Mouse (Mus musculus) layer of hippocampus, adult 2 months (tissue): ENCODE measurements around the gene Itga7. TPM values are rescaled to one million over a fixed set of nuclear protein-coding genes. Genes with fewer than 3 reads are reported as not detected.

Experiments
- DNase-seq, 2 experiments: peaks; one replicate each; pipeline ENCODE4 v3.0.0; 2022; ENCODE audit warnings: low spot score in 2 of 2
- H3K27ac ChIP-seq: fragments of 200-600 bp; 2 replicates; pipeline ENCODE4 v1.8.1; 2022
- H3K4me3 ChIP-seq: fragments of 200-600 bp; 2 replicates; pipeline ENCODE4 v1.8.1; 2022; ENCODE audit warnings: mild to moderate bottlenecking
- CTCF ChIP-seq: fragments of 200-600 bp; conservative IDR thresholded peaks from 2 replicates; pipeline ENCODE4 v1.8.1; 2022; ENCODE audit warnings: antibody characterized with exemption, mild to moderate bottlenecking, moderate library complexity
- total RNA-seq, 2 experiments: library from RNA; stranded (reverse); gene quantifications; 2 replicates each; pipeline ENCODE4 v1.2.3; 2021

Itga7 gene
- total RNA-seq, 2 experiments from 2014 or later: 39.5 to 42.9 TPM

GRCm38 (mm10) chr10:128915550-128915949, 18.1 kb upstream of the Itga7 start:
- TF ChIP-seq CTCF: peak; percentile 63
- Histone ChIP-seq H3K27ac (no peak overlapping the region), H3K4me3 (no peak overlapping the region)
- DNase-seq: no peak

- no peak overlapping the region for H3K4me3 ChIP-seq
- TF ChIP-seq CTCF: no peak
- no peak for DNase-seq
- H3K27ac ChIP-seq: 0 out of 2 replicates have a peak overlapping the region, but pooled peaks have one; percentile 24
Observed at GRCm38 (mm10) chr10:128916665-128917064, 17.0 kb upstream of the Itga7 start.

DNA sequence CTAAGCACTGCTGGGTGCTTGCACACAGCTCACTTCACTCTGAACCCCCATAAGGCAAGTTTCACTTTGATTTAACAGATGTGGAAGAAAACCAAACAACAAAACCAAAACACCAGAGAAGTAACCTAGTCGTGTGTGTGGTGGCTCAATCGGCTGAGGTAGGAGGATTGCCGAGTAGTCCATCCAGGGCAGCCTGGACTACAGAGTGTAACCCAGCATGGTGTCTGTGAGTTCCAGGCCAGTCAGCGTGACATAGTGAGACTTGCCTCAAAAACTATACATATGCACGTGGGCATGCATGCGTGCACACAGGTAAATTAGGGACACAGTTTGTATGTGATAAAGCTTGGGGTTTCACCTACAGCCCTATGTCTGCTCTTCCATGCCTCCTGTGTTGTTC, 16.2 kb upstream of the Itga7 start:
- DNase-seq: no peak
- H3K4me3 ChIP-seq: no peak overlapping the region
- TF ChIP-seq CTCF: no peak
- no peak overlapping the region for H3K27ac ChIP-seq

GRCm38 (mm10) chr10:128918246-128918645, 15.4 kb upstream of the Itga7 start:
- H3K27ac ChIP-seq: peak overlapping the region; percentile 98
- H3K4me3 ChIP-seq: no peak overlapping the region
- no peak for DNase-seq
- no peak for TF ChIP-seq CTCF

- no peak overlapping the region for H3K4me3 ChIP-seq
- TF ChIP-seq CTCF: no peak
- no peak for DNase-seq
- peak overlapping the region; percentile 98 for H3K27ac ChIP-seq
Observed at GRCm38 (mm10) chr10:128919203-128919631, 14.4 kb upstream of the Itga7 start.

DNA sequence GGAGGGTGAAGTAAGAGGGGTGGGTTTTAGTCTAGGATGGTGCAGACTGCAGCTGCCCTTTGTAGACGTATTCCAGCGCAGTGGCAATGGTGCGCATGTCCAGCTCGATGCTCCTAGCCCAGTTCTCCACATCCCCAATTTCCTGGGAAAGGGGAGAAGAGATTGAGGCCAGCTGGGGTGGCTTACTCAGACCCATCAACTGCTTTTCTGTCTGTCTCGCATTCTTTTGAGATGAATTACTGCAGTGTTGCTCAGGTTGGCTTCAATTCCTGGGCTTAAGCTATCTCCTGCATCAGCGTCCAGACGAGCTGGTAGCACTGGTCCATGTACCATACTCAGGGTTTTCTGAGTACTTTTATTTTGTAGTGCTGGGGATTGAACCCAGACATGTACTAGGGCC, 13.7 kb upstream of the Itga7 start:
- Histone ChIP-seq H3K4me3 (no peak overlapping the region), H3K27ac (peak overlapping the region; percentile 98)
- DNase-seq: no peak
- TF ChIP-seq CTCF: no peak

GRCm38 (mm10) chr10:128920736-128921161, 12.9 kb upstream of the Itga7 start:
- no peak for TF ChIP-seq CTCF
- no peak for DNase-seq
- Histone ChIP-seq H3K27ac (peak overlapping the region; percentile 98), H3K4me3 (no peak overlapping the region)

GRCm38 (mm10) chr10:128921251-128921650, 12.4 kb upstream of the Itga7 start:
- H3K4me3 ChIP-seq: no peak overlapping the region
- TF ChIP-seq CTCF: no peak
- peak overlapping the region; percentile 98; the same call in 1 of the 2 replicates for H3K27ac ChIP-seq
- DNase-seq: no peak

GRCm38 (mm10) chr10:128921883-128922821, 11.5 kb upstream of the Itga7 start:
- Histone ChIP-seq H3K4me3 (peak overlapping the region; percentile 84), H3K27ac (peak overlapping the region; percentile 98)
- peak in 1 of 2 experiments; percentile 37 for DNase-seq
- no peak for TF ChIP-seq CTCF

- DNase-seq: no peak
- peak within 1 kb of the TSS; percentile 84 for H3K4me3 ChIP-seq
- TF ChIP-seq CTCF: no peak
- peak within 1 kb of the TSS; percentile 98 for H3K27ac ChIP-seq
Observed at GRCm38 (mm10) chr10:128922822-128923012, 10.9 kb upstream of the Itga7 start, which contains the start of gene Rdh5. Gene Rdh5 (minus strand): TSS chr10:128922888.

DNA sequence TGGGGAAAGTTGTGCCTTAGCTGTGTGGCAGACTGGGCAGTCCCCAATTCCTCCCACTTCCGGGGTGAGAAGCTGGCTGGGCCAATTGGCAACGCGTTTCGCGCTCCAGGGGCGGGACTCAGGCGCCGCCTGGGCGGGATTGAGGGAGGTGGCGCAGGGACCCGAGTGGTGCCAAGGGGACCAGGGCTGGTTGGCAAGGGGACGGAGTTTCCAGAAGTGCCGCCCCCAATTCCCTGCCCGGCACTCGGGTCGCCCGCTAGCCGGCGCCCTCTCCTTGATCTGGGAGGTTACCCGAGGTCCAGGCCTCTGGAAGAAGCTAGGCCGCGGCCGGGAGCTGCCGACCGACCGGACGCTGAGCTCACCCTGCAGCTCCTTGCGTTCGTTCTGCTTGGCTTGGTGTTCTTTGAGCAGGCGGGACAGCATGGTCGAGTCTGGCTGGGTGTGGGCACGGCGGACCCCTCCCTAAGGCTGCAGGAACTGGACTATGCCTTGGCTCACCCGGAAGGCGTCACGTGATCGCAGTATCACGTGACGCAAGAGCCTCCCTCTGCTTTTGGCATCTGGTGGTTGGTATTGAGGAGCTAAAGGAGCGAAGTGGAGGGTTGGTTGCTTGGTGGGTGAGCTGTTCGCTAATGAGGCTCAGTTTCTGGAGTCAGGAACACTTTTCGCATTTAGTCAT, 10.5 kb upstream of the Itga7 start:
- peak overlapping the region; percentile 98 for H3K27ac ChIP-seq
- peak overlapping the region; percentile 84 for H3K4me3 ChIP-seq
- TF ChIP-seq CTCF: peak; percentile 71
- peak; percentile 96 to 97 for DNase-seq

DNA sequence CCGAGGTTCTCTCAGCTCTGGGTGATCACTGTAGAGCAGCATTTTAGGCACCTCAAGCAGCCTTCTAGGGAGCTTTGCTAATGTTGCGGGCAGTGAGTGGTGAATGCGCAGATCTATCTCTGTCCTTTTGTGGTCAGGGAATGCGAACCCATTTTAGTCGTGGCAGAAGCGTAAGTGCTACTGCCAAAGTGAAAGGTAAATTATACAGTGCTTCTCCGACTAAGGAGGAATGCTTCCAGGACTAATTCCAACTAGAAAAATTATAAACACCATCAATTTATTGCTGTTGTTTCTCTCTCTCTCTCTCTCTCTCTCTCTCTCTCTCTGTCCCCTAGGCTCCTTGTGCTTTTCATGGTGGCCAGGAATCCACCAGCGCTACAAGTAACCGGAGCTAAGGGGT, 9.7 kb upstream of the Itga7 start, which contains the start of gene Bloc1s1:
Gene Bloc1s1 (minus strand): TSS at position 101 of the 400 bp plus-strand sequence.
- Histone ChIP-seq H3K4me3 (peak within 1 kb of the TSS; percentile 84), H3K27ac (peak within 1 kb of the TSS; percentile 98)
- DNase-seq: no peak
- TF ChIP-seq CTCF: no peak

GRCm38 (mm10) chr10:128928356-128928755, 5.3 kb upstream of the Itga7 start:
- no peak for TF ChIP-seq CTCF
- no peak for DNase-seq
- Histone ChIP-seq H3K27ac (peak overlapping the region; percentile 43; the same call in 1 of the 2 replicates), H3K4me3 (no peak overlapping the region)
